16 mouse cellular contexts compared by ENCODE assay signal in the genomic region with DNA sequence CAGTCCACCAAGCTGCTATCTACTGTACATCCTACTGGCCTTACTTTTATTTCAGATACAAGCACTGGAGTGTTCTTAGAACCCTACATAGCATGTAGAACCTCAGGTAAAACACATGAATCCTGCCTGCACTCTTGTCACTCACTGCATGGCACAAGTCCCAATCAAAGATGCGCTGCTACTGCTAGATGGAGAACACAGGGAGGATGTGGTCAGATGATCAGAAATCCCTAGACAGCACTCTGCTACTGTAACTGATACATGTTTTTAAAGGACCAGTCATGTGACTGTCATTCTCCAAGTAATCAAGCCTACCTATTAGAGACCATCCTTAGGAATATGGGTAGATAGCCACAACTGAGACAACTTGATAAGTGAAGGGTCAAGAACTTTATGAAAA.
"Had no signal": no experiment of that assay in that cellular context is flagged by ENCODE, and none has a peak within 500 bp of the region (broad histone marks: within the 10 kb centered on the region; RNA-seq: fewer than 3 reads in every experiment).

No protein-coding gene starts in this region.

- H3K4me1 ChIP-seq: limb, embryonic 10.5 days; limb, embryonic 13.5 days; liver, embryonic 12.5 days; liver, embryonic 15.5 days; lung, embryonic 15.5 days; midbrain, embryonic 12.5 days; midbrain, embryonic 15.5 days; neural tube, embryonic 13.5 days had no signal

- H3K27ac ChIP-seq: limb, embryonic 10.5 days; limb, embryonic 13.5 days; liver, embryonic 12.5 days; liver, embryonic 15.5 days; lung, embryonic 15.5 days; midbrain, embryonic 12.5 days; midbrain, embryonic 15.5 days; neural tube, embryonic 13.5 days had no signal

- H3K9me3 ChIP-seq: limb, embryonic 10.5 days; limb, embryonic 13.5 days; liver, embryonic 12.5 days; liver, embryonic 15.5 days; lung, embryonic 15.5 days; midbrain, embryonic 12.5 days; midbrain, embryonic 15.5 days; neural tube, embryonic 13.5 days had no signal

- H3K9ac ChIP-seq: limb, embryonic 13.5 days; liver, embryonic 12.5 days; liver, embryonic 15.5 days; lung, embryonic 15.5 days; midbrain, embryonic 12.5 days; midbrain, embryonic 15.5 days; neural tube, embryonic 13.5 days had no signal

- ATAC-seq: liver, embryonic 12.5 days; midbrain, embryonic 15.5 days had no signal

- DNase-seq: kidney, adult 18-20 months; kidney, adult 9 months; kidney, postnatal 14 days; kidney, postnatal 4 days; liver; lung, adult 18-20 months; lung, postnatal 10 days; lung, postnatal 4 days had no signal

- H3K4me2 ChIP-seq: limb, embryonic 13.5 days; liver, embryonic 12.5 days; liver, embryonic 15.5 days; lung, embryonic 15.5 days; midbrain, embryonic 12.5 days; midbrain, embryonic 15.5 days; neural tube, embryonic 13.5 days had no signal

- H3K27me3 ChIP-seq: limb, embryonic 13.5 days; liver, embryonic 12.5 days; liver, embryonic 15.5 days; lung, embryonic 15.5 days; midbrain, embryonic 12.5 days; midbrain, embryonic 15.5 days; neural tube, embryonic 13.5 days had no signal

- H3K4me3 ChIP-seq: limb, embryonic 10.5 days; limb, embryonic 13.5 days; liver, embryonic 12.5 days; liver, embryonic 15.5 days; lung, embryonic 15.5 days; midbrain, embryonic 12.5 days; midbrain, embryonic 15.5 days; neural tube, embryonic 13.5 days had no signal
